Mouse (Mus musculus) megakaryocyte, embryonic 14.5 days (primary cell): ENCODE data around the gene Mbd4.

Experiments used
- FLI1 ChIP-seq: IDR thresholded peaks from 2 replicates; pipeline ENCODE4 v1.6.1; 2012; ENCODE audit warnings: low read length, inconsistent platforms, mixed read lengths
- GATA1 ChIP-seq: IDR thresholded peaks from 3 replicates; pipeline ENCODE4 v1.6.1; 2012; ENCODE audit warnings: mixed read lengths, low read length, inconsistent platforms, borderline replicate concordance

DNA sequence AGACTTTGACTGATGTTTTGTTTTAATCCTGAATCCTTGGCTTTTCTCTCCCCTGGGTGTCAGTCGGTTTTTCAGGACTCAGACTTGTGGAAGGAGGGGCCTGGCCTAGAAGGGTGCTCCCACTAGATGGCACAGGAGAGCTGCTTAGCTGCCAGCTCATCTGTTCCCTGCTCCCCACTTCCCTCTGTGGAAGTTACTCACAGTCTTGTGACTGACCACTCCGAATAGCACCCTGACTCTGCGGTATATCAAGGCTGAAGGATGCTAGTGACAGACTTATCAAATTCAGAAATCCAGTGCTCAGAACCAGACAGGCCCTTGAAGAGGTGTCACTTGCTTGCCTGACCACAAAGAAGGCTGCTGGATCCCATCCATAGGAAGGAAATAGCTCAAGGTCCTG is 47.9 kb upstream of the Mbd4 start:
- TF ChIP-seq GATA1 (no peak), FLI1 (no peak)
